Mouse (Mus musculus) embryonic facial prominence, embryonic 12.5 days (tissue): ENCODE results near the gene Usf3. TPM values are rescaled to one million over a fixed set of nuclear protein-coding genes. Genes with fewer than 3 reads are reported as not detected.

Source experiments
- ATAC-seq: fragments of 200-750 bp; cut with Nextera tagmentation; 2 replicates; pipeline ENCODE4 v1.8.0; 2017; ENCODE audit not compliant: insufficient number of reproducible peaks, insufficient read depth, low FRiP score, low TSS enrichment
- H3K27ac ChIP-seq: fragments of 300-500 bp; sonication (generic); 2 replicates; pipeline ENCODE4 v1.5.1; 2016; ENCODE audit warnings: mild to moderate bottlenecking
- H3K27me3 ChIP-seq: fragments of 300-500 bp; sonication (generic); 2 replicates; pipeline ENCODE4 v1.6.1; 2016; ENCODE audit warnings: mild to moderate bottlenecking, moderate library complexity
- H3K36me3 ChIP-seq: fragments of 300-500 bp; sonication (generic); 2 replicates; pipeline ENCODE4 v1.6.1; 2016; ENCODE audit warnings: mild to moderate bottlenecking
- H3K4me1 ChIP-seq: fragments of 300-500 bp; sonication (generic); 2 replicates; pipeline ENCODE4 v1.6.1; 2016
- H3K4me2 ChIP-seq: fragments of 300-500 bp; sonication (generic); replicated peaks from 2 replicates; pipeline ENCODE4 v1.6.1; 2016; ENCODE audit warnings: mild to moderate bottlenecking, moderate library complexity
- H3K4me3 ChIP-seq: fragments of 300-500 bp; sonication (generic); 2 replicates; pipeline ENCODE4 v1.5.1; 2016; ENCODE audit warnings: mild to moderate bottlenecking
- H3K9ac ChIP-seq: fragments of 300-500 bp; sonication (generic); 2 replicates; pipeline ENCODE4 v1.6.1; 2016; ENCODE audit warnings: mild to moderate bottlenecking, moderate library complexity
- H3K9me3 ChIP-seq: fragments of 300-500 bp; sonication (generic); 2 replicates; pipeline ENCODE4 v1.6.1; 2016; ENCODE audit warnings: mild to moderate bottlenecking, moderate library complexity
- WGBS: fragments of 180-500 bp; shearing (Covaris S2); methylation state at CpG from one replicate; pipeline ENCODE4 v1.1.7; 2016; 5-methylcytosine and 5-hydroxymethylcytosine counted together
- polyA plus RNA-seq: library from polyadenylated mRNA; unstranded; fragments of >200 nt; fragmentation: Nextera tagmentation; extraction: Ambion mirVana; gene quantifications from 2 replicates; pipeline ENCODE4 v1.2.1, GENCODE M21; 2016

Gene Usf3
- polyA plus RNA-seq, 1 experiment from 2014 or later: 3.5 TPM

DNA sequence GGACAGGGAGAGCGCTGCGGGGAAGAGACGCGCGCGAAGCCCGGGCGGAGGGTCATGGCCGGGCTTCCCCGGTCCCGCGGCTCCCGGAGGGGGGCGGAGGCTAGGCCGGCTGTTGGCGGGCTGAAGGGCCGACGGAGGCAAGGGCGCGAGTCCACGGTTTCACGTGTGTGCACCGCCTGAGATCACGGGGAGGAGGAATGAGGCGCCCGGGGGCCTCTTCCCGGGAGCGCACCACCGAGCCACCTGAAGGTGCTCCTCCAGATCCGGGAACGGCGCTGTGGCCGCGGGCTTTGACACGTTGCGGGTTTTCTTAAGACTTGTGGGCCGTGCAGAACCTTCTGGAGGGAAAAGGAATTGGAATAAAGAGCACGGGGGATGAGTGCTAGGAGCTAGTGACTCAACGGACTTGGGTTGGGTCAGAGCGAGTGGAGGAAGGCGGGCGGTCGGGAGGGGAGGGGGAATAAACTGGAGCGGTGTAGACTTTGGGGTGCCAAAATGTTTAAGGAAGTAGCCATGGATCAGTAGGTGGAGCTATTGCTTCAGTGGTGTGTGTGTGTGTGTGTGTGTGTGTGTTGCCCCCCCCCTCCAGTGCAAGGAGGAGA is 32.8 kb upstream of the Usf3 start:
- Histone ChIP-seq H3K27me3 (no peaks in the 10 kb centered on the region), H3K4me3 (peak overlapping the region; percentile 93), H3K4me1 (peaks cover 10% of the 10 kb centered on the region), H3K9me3 (no peaks in the 10 kb centered on the region), H3K27ac (peak overlapping the region; percentile 97), H3K9ac (peak overlapping the region; percentile 95), H3K4me2 (peak overlapping the region; percentile 54), H3K36me3 (no peaks in the 10 kb centered on the region)
- ATAC-seq: peak; percentile 65
- WGBS: 1% methylated on average over 43 of the region's 44 CpGs

DNA sequence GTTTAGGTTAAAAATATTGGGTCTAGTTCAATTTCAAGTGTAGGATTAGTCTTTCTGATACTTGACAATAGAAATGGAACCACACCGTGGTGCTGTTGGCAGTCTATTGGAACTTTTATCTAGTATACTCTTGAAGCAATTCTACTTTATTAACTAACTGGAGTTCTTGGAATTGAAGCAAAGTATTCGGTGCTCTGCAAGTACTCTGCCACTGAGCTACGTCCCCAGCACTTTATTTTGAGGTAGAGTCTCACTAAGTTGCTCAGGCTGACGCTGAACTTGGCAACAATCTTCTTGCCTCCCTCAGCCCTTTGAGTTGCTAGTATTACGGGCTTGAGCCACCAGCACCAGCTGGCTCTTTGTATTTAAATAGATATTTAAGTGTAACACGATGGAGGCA is 31.6 kb upstream of the Usf3 start:
- no peaks in the 10 kb centered on the region for H3K9me3 ChIP-seq
- no peak overlapping the region for H3K9ac ChIP-seq
- no peak for ATAC-seq
- no peak overlapping the region for H3K27ac ChIP-seq
- WGBS: 59% methylated on average over 6 of the region's 6 CpGs
- peaks cover 10% of the 10 kb centered on the region for H3K4me1 ChIP-seq
- H3K4me2 ChIP-seq: peak overlapping the region; percentile 54
- H3K4me3 ChIP-seq: peak overlapping the region; percentile 19; the same call in 1 of the 2 replicates
- no peaks in the 10 kb centered on the region for H3K36me3 ChIP-seq
- no peaks in the 10 kb centered on the region for H3K27me3 ChIP-seq

DNA sequence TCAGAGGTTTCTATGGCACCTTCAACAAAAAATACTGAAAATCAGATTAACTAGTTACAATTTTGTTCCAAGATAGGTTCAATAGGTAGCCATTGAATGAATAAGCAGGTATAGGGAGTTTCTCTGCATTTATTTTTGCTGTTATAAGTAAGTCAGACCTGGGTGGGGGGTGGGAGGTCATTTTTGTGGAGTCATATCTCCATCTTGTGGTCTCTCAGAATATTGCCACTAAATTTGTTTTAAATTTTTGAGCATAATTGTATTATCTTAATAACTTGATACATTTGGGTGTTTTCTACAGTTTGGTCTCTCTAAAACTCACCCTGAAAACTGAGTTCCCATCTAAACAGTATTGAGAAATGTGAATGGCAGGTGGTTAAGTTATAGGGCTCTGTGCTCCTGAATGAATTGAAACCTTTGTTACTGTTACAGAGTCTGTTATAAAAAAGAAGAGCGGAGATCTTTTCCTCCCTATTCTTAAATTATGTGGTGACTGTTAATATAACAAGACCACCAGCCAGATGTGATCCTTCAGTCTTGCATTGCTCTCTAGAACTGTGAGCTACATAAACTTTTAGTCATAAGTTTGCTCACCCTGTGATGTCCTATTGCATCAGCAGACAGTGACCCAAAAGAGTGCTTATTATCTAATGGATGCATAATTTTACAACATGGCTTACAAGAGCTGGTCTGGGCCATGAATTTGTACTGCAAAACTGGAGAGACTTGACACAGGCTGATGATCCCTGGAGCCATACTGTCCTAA is 23.9 kb upstream of the Usf3 start:
- H3K4me2 ChIP-seq: no peak overlapping the region
- no peak overlapping the region for H3K4me3 ChIP-seq
- H3K9ac ChIP-seq: no peak overlapping the region
- WGBS: 93% methylated on average over 1 of the region's 1 CpGs
- no peaks in the 10 kb centered on the region for H3K9me3 ChIP-seq
- H3K27ac ChIP-seq: no peak overlapping the region
- no peaks in the 10 kb centered on the region for H3K36me3 ChIP-seq
- H3K27me3 ChIP-seq: no peaks in the 10 kb centered on the region
- ATAC-seq: no peak
- H3K4me1 ChIP-seq: no peaks in the 10 kb centered on the region

DNA sequence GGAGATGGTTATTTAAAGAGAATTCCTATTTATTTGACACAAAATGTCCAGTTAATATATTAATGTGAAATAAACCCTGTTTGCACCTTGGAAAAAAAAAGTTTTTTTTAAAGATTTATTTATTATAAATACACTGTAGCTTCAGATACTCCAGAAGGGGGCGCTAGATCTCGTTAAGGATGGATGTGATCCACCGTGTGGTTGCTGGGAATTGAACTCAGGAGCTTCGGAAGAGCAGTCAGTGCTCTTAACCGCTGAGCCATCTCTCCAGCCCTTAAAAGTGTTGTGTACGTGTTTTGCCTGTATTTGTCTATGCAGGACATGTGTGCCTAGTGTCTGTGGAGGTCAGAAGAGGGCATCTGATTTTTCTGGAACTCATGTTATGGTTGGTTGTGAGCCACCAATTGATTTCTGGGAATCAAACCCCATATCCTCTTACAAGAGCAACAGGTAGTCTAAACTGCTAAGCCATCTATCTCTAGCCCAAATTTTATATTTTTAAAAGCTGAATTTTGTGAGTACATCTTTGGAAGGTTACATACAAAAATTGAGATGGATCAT is 18.5 kb upstream of the Usf3 start:
- 65% methylated on average over 6 of the region's 6 CpGs for WGBS
- H3K27ac ChIP-seq: no peak overlapping the region
- no peaks in the 10 kb centered on the region for H3K9me3 ChIP-seq
- no peaks in the 10 kb centered on the region for H3K4me1 ChIP-seq
- no peaks in the 10 kb centered on the region for H3K27me3 ChIP-seq
- peaks cover 10% of the 10 kb centered on the region; the same call in 1 of the 2 replicates for H3K36me3 ChIP-seq
- no peak overlapping the region for H3K4me3 ChIP-seq
- no peak overlapping the region for H3K4me2 ChIP-seq
- no peak for ATAC-seq
- H3K9ac ChIP-seq: no peak overlapping the region

DNA sequence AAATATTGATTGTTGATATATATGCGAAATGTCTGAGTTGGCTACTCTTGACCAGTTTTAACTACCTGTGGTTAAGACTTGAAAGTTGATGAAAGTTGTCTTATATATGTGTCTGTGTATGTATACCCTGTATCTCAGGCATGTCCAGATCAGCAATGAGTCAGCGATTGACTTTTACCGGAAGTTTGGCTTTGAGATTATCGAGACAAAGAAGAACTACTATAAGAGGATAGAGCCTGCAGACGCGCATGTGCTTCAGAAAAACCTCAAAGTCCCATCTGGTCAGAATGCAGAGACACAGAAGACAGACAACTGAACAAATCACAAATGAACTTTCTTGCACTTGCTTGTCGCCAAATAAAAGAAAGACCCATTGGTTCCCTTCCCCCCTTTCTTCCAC is 13.7 kb upstream of the Usf3 start:
- peaks cover 16% of the 10 kb centered on the region; the same call in 1 of the 2 replicates for H3K36me3 ChIP-seq

DNA sequence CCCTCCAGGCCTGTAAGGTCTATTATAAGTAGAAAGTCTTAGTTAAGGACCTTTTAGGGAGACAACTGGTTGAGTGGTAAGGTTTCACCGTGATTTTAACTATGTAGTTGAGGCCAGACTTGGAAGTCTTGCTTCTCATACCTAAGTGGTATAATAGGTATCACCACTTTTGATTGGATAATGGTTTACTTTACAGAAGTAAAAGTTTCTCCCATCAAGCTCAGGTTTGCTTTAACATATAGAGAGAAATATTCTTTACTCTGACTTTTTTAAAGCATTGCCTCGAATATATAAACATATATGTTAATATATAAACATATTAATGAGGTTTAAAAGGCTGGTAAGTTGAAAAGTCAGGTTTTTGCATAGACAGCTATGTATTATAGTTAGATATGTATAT is 9.2 kb upstream of the Usf3 start:
- Histone ChIP-seq H3K27me3 (no peaks in the 10 kb centered on the region), H3K9me3 (no peaks in the 10 kb centered on the region), H3K36me3 (peaks cover 6% of the 10 kb centered on the region; the same call in 1 of the 2 replicates), H3K4me2 (no peak overlapping the region), H3K4me3 (no peak overlapping the region), H3K4me1 (0 out of 2 replicates have a peak, but pooled peaks cover 2% of the 10 kb centered on the region), H3K9ac (no peak overlapping the region), H3K27ac (no peak overlapping the region)
- no peak for ATAC-seq
- 90% methylated on average over 2 of the region's 2 CpGs for WGBS

More for the DNA sequence above, 13.7 kb upstream of the Usf3 start:
- ATAC-seq: no peak
- Histone ChIP-seq H3K4me1 (no peaks in the 10 kb centered on the region), H3K9me3 (no peaks in the 10 kb centered on the region), H3K27me3 (no peaks in the 10 kb centered on the region), H3K9ac (no peak overlapping the region), H3K4me3 (no peak overlapping the region), H3K4me2 (no peak overlapping the region), H3K27ac (no peak overlapping the region)
- WGBS: 91% methylated on average over 7 of the region's 7 CpGs

DNA sequence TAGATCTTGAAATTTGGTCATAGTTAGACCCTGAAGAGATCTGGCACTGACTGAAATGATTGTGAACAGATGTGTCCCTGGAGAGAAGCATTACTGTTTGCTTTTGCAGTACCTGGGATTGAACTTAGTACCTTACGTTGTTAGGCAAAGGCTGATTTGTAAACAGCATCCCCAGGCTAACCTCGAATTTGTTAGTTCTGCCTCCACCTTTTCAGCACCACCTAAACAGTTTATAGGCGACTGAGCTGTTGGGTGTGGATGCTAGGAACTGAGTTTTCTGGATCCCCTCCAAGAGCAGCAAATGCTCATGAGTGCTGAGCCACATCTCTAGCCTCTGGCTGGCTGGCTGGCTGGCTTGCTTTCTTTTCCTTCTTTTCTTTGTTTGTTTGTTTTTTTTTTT is 7.9 kb upstream of the Usf3 start:
- no peak overlapping the region for H3K4me2 ChIP-seq
- 0 out of 2 replicates have a peak, but pooled peaks cover 2% of the 10 kb centered on the region for H3K4me1 ChIP-seq
- no peak overlapping the region for H3K9ac ChIP-seq
- H3K36me3 ChIP-seq: 0 out of 2 replicates have a peak, but pooled peaks cover under 1% of the 10 kb centered on the region
- H3K4me3 ChIP-seq: no peak overlapping the region
- H3K9me3 ChIP-seq: no peaks in the 10 kb centered on the region
- WGBS: 50% methylated on average over 3 of the region's 3 CpGs
- no peak for ATAC-seq
- H3K27me3 ChIP-seq: no peaks in the 10 kb centered on the region
- H3K27ac ChIP-seq: no peak overlapping the region

DNA sequence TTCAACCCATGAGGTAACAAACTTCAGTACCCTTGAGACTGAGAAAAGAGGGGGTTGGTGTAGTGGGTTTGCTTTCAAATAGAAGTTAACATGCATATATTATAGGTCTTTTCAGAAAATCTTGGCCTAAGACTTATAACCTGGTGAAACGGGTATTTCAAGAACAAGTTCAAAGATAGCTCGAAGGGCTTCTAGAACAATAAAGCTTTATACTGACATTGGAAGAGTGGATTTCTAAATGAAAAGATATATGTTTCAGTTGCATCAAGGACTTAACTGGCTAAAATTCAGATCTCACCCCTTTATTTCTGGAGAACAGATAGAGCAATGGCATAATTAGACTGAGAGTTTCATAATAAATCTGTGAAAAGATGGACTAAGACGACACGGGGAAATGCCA is 4.1 kb upstream of the Usf3 start:
- ATAC-seq: no peak
- H3K27ac ChIP-seq: no peak overlapping the region
- H3K36me3 ChIP-seq: no peaks in the 10 kb centered on the region
- H3K27me3 ChIP-seq: no peaks in the 10 kb centered on the region
- H3K9me3 ChIP-seq: no peaks in the 10 kb centered on the region
- peaks cover 4% of the 10 kb centered on the region for H3K4me1 ChIP-seq
- no peak overlapping the region for H3K4me3 ChIP-seq
- no peak overlapping the region for H3K4me2 ChIP-seq
- no peak overlapping the region for H3K9ac ChIP-seq
- WGBS: 86% methylated on average over 4 of the region's 4 CpGs

DNA sequence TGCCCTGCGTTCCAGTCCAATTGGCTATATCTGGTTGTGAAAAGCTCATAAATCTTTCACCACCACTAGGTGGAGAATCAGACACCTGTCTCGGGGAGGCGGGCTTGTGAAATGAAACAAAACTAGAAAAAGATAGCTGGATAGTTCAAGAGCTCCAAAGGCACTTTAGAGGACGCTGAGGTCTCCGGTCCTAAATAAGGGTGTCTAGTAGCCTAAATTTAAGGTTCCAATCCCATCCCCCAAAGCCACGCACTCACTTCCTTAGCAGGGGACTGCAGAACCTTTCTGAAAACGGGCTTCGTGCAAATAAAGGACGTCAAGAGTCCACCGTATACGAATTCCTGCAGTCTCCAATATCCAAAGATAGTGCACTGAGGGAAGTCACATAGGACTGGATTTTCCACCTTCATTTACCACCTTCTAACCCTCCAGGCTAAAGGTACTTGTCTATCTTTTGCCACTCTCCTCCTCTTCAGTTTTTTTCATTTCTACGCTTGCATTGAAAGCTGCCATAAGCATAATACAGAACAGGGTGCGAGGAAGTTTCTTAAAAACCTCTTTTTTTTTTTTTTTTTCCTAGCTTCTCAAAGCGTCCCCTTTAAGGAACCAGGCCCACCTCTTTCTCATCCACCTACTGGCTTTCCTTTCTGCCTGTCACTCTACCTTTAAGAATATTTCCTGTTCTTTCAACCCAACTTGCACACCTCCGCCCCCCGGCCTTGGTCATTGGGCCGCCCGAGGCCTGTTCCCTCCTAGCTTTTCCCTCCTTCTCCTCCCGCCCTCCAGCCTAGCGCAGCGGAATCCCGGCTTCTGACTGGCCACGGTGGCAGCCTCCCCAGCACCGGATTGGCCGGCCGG is 520 bp upstream of the Usf3 start:
- Histone ChIP-seq H3K27me3 (no peaks in the 10 kb centered on the region), H3K9me3 (no peaks in the 10 kb centered on the region), H3K36me3 (no peaks in the 10 kb centered on the region), H3K4me3 (peak overlapping the region; percentile 92), H3K9ac (peak overlapping the region; percentile 96), H3K27ac (peak overlapping the region; percentile 95), H3K4me1 (peaks cover 16% of the 10 kb centered on the region), H3K4me2 (peak overlapping the region; percentile 67)
- ATAC-seq: peak; percentile 100
- under 1% methylated on average over 26 of the region's 26 CpGs for WGBS

DNA sequence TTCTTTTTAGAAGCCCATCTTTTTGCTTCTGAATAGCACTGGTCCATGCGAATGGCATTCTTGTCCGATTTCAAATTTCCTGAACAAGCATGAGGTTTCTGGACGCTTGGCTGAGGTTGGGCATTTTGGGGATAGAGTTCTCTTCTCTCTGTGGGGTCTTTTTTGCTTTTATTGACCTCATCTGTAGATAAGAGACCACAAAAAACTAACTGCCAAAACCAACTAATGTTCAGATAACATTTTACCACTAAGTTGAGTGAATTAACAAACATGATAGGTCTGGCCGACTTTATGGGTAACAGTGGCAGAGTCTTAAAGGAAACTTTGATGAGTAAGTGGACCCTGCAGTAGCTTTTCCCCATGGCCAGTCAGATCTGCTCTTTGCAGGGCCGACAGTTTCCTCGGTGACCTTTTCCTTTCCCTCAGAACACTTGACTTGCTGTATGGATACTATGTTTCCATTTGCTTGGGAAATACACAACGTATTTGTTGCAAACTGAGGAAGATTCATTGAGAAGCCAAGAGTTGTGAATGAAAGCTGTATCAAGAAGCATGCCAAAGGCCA is 1.0 kb downstream of the Usf3 start:
- H3K9ac ChIP-seq: peak overlapping the region; percentile 96
- no peaks in the 10 kb centered on the region for H3K27me3 ChIP-seq
- no peaks in the 10 kb centered on the region for H3K36me3 ChIP-seq
- peak overlapping the region; percentile 61 for H3K4me2 ChIP-seq
- 22% methylated on average over 7 of the region's 7 CpGs for WGBS
- peak overlapping the region; percentile 95 for H3K27ac ChIP-seq
- H3K4me3 ChIP-seq: peak overlapping the region; percentile 92
- ATAC-seq: no peak
- no peaks in the 10 kb centered on the region for H3K9me3 ChIP-seq
- H3K4me1 ChIP-seq: peaks cover 16% of the 10 kb centered on the region

DNA sequence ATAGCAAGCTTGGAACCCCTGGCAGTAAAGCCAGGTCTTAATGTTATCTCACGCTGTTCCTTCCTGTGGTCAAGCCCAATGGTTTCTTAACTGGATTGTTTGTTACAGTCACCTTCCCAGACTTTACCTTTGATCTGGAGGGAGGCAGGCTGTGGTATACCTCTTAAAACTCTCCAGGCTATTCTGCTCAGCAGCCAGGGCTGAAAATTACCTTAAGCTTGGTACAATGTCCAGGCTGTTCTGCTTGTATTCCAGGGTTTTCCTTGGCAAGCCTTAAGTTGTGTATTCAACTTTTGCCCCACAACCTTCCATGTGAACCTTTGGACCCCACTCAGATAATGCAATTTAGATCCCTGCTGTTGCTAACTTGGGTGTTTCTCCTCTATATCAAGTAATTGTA is 2.0 kb downstream of the Usf3 start:
- H3K4me3 ChIP-seq: no peak overlapping the region
- no peaks in the 10 kb centered on the region for H3K27me3 ChIP-seq
- no peak overlapping the region for H3K27ac ChIP-seq
- H3K9ac ChIP-seq: no peak overlapping the region
- H3K4me2 ChIP-seq: peak overlapping the region; percentile 61; the same call in 1 of the 2 replicates
- no peaks in the 10 kb centered on the region for H3K9me3 ChIP-seq
- WGBS: 84% methylated on average over 1 of the region's 1 CpGs
- no peaks in the 10 kb centered on the region for H3K36me3 ChIP-seq
- H3K4me1 ChIP-seq: peaks cover 16% of the 10 kb centered on the region
- ATAC-seq: no peak
